Mouse (Mus musculus) neural tube, embryonic 13.5 days (tissue): Measurements from ENCODE around the gene Agr3. TPM values are rescaled to one million over a fixed set of nuclear protein-coding genes. Genes with fewer than 3 reads are reported as not detected.

ENCODE experiments used
- ATAC-seq: fragments of 200-750 bp; cut with Nextera tagmentation; 2 replicates; pipeline ENCODE4 v1.8.0; 2017; ENCODE audit warnings: low read depth, mild to moderate bottlenecking, moderate TSS enrichment, moderate library complexity
- H3K27ac ChIP-seq: fragments of 300-500 bp; sonication (generic); replicated peaks from 2 replicates; pipeline ENCODE4 v1.5.1; 2015; ENCODE audit warnings: moderate library complexity, mild to moderate bottlenecking, inconsistent platforms
- H3K27me3 ChIP-seq: fragments of 300-500 bp; sonication (generic); 2 replicates; pipeline ENCODE4 v1.6.1; 2015; ENCODE audit warnings: mild to moderate bottlenecking, inconsistent platforms
- H3K36me3 ChIP-seq: fragments of 300-500 bp; sonication (generic); 2 replicates; pipeline ENCODE4 v1.6.1; 2015; ENCODE audit warnings: mild to moderate bottlenecking, inconsistent platforms
- H3K4me1 ChIP-seq: fragments of 300-500 bp; sonication (generic); replicated peaks from 2 replicates; pipeline ENCODE4 v1.6.1; 2015; ENCODE audit warnings: inconsistent platforms
- H3K4me2 ChIP-seq: fragments of 300-500 bp; sonication (generic); 2 replicates; pipeline ENCODE4 v1.6.1; 2015; ENCODE audit warnings: inconsistent platforms, mild to moderate bottlenecking, moderate library complexity
- H3K4me3 ChIP-seq: fragments of 300-500 bp; sonication (generic); 2 replicates; pipeline ENCODE4 v1.5.1; 2015; ENCODE audit warnings: mild to moderate bottlenecking, inconsistent platforms
- H3K9ac ChIP-seq: fragments of 300-500 bp; sonication (generic); 2 replicates; pipeline ENCODE4 v1.6.1; 2015; ENCODE audit warnings: moderate library complexity, mild to moderate bottlenecking, inconsistent platforms
- H3K9me3 ChIP-seq: fragments of 300-500 bp; sonication (generic); 2 replicates; pipeline ENCODE4 v1.6.1; 2016; ENCODE audit warnings: inconsistent platforms
- WGBS: fragments of 180-500 bp; shearing (Covaris S2); methylation state at CpG from one replicate; pipeline ENCODE4 v1.1.7; 2015; 5-methylcytosine and 5-hydroxymethylcytosine counted together
- polyA plus RNA-seq: library from polyadenylated mRNA; unstranded; fragments of >200 nt; fragmentation: Nextera tagmentation; extraction: Ambion mirVana; gene quantifications from 2 replicates; pipeline ENCODE4 v1.2.1, GENCODE M21; 2015

Gene Agr3
- polyA plus RNA-seq, 1 experiment from 2014 or later = not detected

DNA sequence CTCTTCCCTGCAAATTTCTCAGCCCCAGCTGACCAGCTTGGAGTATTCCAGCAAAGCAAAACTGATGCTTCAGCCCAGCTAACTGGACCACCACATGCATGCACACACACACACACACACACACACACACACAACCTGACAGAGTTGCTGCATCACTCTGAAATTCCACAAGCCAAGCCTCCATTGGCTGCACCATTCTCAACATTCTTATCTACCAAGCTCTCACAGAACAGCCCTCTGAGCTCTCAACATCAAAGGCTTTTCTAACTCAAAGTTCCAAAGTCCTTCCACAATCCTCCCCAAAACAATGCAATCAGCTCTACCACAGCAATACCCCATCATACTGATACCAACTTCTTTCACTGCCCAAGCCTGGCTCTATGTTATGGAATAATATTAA, 7.4 kb downstream of the Agr3 start:
- no peak overlapping the region for H3K4me3 ChIP-seq
- no peak for ATAC-seq
- H3K27ac ChIP-seq = no peak overlapping the region
- H3K36me3 ChIP-seq = no peaks in the 10 kb centered on the region
- H3K4me2 ChIP-seq = no peak overlapping the region
- H3K27me3 ChIP-seq = no peaks in the 10 kb centered on the region
- no peaks in the 10 kb centered on the region for H3K4me1 ChIP-seq
- no peaks in the 10 kb centered on the region for H3K9me3 ChIP-seq
- H3K9ac ChIP-seq = no peak overlapping the region

DNA sequence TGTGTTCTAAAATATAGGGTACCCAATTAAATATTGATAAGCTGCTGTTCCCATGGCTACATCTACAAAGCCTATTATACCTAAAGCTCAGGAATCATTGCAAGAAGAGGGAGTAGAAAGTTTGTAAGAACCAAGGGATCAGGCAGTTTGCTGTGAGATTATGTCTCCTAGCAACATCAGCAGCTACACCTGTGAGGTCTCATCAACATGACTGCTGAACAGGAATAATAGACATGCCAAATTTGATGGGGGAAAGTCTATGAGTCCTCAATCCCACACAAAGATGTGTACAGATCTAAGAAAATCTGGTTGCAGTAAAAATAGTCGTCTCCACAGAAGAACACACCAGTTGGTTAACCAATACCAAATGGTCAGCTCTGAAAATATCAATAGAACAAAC, 26.3 kb downstream of the Agr3 start:
- Histone ChIP-seq H3K36me3 (no peaks in the 10 kb centered on the region), H3K9me3 (no peaks in the 10 kb centered on the region), H3K4me2 (no peak overlapping the region), H3K27me3 (no peaks in the 10 kb centered on the region), H3K9ac (no peak overlapping the region), H3K4me3 (no peak overlapping the region), H3K4me1 (no peaks in the 10 kb centered on the region), H3K27ac (no peak overlapping the region)
- 78% methylated on average over 1 of the region's 1 CpGs for WGBS
- ATAC-seq = no peak

DNA sequence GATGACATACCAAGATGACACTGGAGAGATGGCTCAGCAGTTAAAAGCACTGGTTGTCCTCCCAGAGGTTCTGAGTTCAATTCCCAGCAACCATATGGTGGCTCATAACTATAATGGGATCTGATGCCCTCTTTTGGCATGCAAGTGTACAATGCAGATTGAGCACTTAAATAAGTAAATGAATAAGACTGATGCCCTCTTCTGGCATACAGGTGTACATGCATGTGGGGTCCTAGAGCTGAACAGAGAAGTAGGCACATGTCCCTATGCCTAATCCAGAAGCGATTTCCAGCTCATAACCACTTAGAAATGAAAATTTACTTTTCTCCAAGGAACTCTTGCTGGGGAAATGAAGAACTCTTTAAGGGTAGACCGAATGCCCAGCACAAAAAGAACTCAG, 31.8 kb downstream of the Agr3 start:
- Histone ChIP-seq H3K36me3 (no peaks in the 10 kb centered on the region), H3K27me3 (no peaks in the 10 kb centered on the region), H3K4me3 (no peak overlapping the region), H3K9ac (no peak overlapping the region), H3K9me3 (no peaks in the 10 kb centered on the region), H3K27ac (no peak overlapping the region), H3K4me1 (no peaks in the 10 kb centered on the region), H3K4me2 (no peak overlapping the region)
- WGBS = 88% methylated on average over 2 of the region's 2 CpGs
- ATAC-seq = no peak

- no peaks in the 10 kb centered on the region for H3K4me1 ChIP-seq
- ATAC-seq = no peak
- no peaks in the 10 kb centered on the region for H3K27me3 ChIP-seq
- no peak overlapping the region for H3K9ac ChIP-seq
- no peaks in the 10 kb centered on the region for H3K36me3 ChIP-seq
- H3K9me3 ChIP-seq = no peaks in the 10 kb centered on the region
- H3K4me3 ChIP-seq = no peak overlapping the region
- WGBS = 54% methylated on average over 7 of the region's 7 CpGs
- H3K27ac ChIP-seq = no peak overlapping the region
- no peak overlapping the region for H3K4me2 ChIP-seq
These were observed 40.8 kb downstream of the Agr3 start for GRCm38 (mm10) chr12:35966098-35966767.

- H3K4me1 ChIP-seq = no peaks in the 10 kb centered on the region
- H3K36me3 ChIP-seq = no peaks in the 10 kb centered on the region
- no peaks in the 10 kb centered on the region for H3K27me3 ChIP-seq
- H3K4me3 ChIP-seq = no peak overlapping the region
- no peak overlapping the region for H3K27ac ChIP-seq
- ATAC-seq = no peak
- WGBS = 84% methylated on average over 7 of the region's 7 CpGs
- H3K9ac ChIP-seq = no peak overlapping the region
- H3K4me2 ChIP-seq = no peak overlapping the region
- no peaks in the 10 kb centered on the region for H3K9me3 ChIP-seq
These were observed 41.3 kb downstream of the Agr3 start for GRCm38 (mm10) chr12:35966768-35967141.

GRCm38 (mm10) chr12:35975898-35976297, 50.5 kb downstream of the Agr3 start:
- no peaks in the 10 kb centered on the region for H3K36me3 ChIP-seq
- H3K4me2 ChIP-seq = no peak overlapping the region
- no peak overlapping the region for H3K27ac ChIP-seq
- 89% methylated on average over 3 of the region's 3 CpGs for WGBS
- no peak for ATAC-seq
- no peak overlapping the region for H3K4me3 ChIP-seq
- H3K9me3 ChIP-seq = no peaks in the 10 kb centered on the region
- no peak overlapping the region for H3K9ac ChIP-seq
- H3K4me1 ChIP-seq = peaks cover 7% of the 10 kb centered on the region
- no peaks in the 10 kb centered on the region for H3K27me3 ChIP-seq

- H3K27me3 ChIP-seq = no peaks in the 10 kb centered on the region
- no peak overlapping the region for H3K4me3 ChIP-seq
- ATAC-seq = peak; percentile 57; the same call in 1 of the 2 replicates
- H3K9ac ChIP-seq = no peak overlapping the region
- peak overlapping the region; percentile 54; the same call in 1 of the 2 replicates for H3K27ac ChIP-seq
- WGBS = 31% methylated on average over 6 of the region's 6 CpGs
- H3K9me3 ChIP-seq = no peaks in the 10 kb centered on the region
- H3K36me3 ChIP-seq = no peaks in the 10 kb centered on the region
- no peak overlapping the region for H3K4me2 ChIP-seq
- peaks cover 15% of the 10 kb centered on the region for H3K4me1 ChIP-seq
These were observed 52.3 kb downstream of the Agr3 start for GRCm38 (mm10) chr12:35977633-35978246.

- WGBS = 88% methylated on average over 5 of the region's 5 CpGs
- Histone ChIP-seq H3K9ac (no peak overlapping the region), H3K4me2 (no peak overlapping the region), H3K9me3 (no peaks in the 10 kb centered on the region), H3K4me1 (peaks cover 15% of the 10 kb centered on the region), H3K27ac (no peak overlapping the region), H3K27me3 (no peaks in the 10 kb centered on the region), H3K4me3 (no peak overlapping the region), H3K36me3 (no peaks in the 10 kb centered on the region)
- no peak for ATAC-seq
These were observed 54.2 kb downstream of the Agr3 start for GRCm38 (mm10) chr12:35979625-35980024.

- Histone ChIP-seq H3K27ac (peak overlapping the region; percentile 46), H3K4me1 (peaks cover 15% of the 10 kb centered on the region), H3K27me3 (no peaks in the 10 kb centered on the region), H3K4me2 (no peak overlapping the region), H3K4me3 (no peak overlapping the region), H3K9me3 (no peaks in the 10 kb centered on the region), H3K9ac (no peak overlapping the region), H3K36me3 (no peaks in the 10 kb centered on the region)
- ATAC-seq = peak; percentile 90
- 40% methylated on average over 6 of the region's 6 CpGs for WGBS
These were observed 56.4 kb downstream of the Agr3 start for GRCm38 (mm10) chr12:35981732-35982360.

- no peaks in the 10 kb centered on the region for H3K27me3 ChIP-seq
- H3K4me1 ChIP-seq = peaks cover 8% of the 10 kb centered on the region
- H3K9me3 ChIP-seq = no peaks in the 10 kb centered on the region
- no peak overlapping the region for H3K4me2 ChIP-seq
- no peak for ATAC-seq
- H3K27ac ChIP-seq = no peak overlapping the region
- H3K4me3 ChIP-seq = no peak overlapping the region
- WGBS = 96% methylated on average over 9 of the region's 9 CpGs
- no peak overlapping the region for H3K9ac ChIP-seq
- no peaks in the 10 kb centered on the region for H3K36me3 ChIP-seq
These were observed 58.1 kb downstream of the Agr3 start for GRCm38 (mm10) chr12:35983472-35983871.

GRCm38 (mm10) chr12:35984743-35985142, 59.3 kb downstream of the Agr3 start:
- Histone ChIP-seq H3K4me3 (no peak overlapping the region), H3K9me3 (no peaks in the 10 kb centered on the region), H3K27ac (no peak overlapping the region), H3K4me2 (no peak overlapping the region), H3K36me3 (no peaks in the 10 kb centered on the region), H3K27me3 (no peaks in the 10 kb centered on the region), H3K4me1 (peaks cover 8% of the 10 kb centered on the region), H3K9ac (no peak overlapping the region)
- WGBS = 88% methylated on average over 5 of the region's 5 CpGs
- no peak for ATAC-seq

DNA sequence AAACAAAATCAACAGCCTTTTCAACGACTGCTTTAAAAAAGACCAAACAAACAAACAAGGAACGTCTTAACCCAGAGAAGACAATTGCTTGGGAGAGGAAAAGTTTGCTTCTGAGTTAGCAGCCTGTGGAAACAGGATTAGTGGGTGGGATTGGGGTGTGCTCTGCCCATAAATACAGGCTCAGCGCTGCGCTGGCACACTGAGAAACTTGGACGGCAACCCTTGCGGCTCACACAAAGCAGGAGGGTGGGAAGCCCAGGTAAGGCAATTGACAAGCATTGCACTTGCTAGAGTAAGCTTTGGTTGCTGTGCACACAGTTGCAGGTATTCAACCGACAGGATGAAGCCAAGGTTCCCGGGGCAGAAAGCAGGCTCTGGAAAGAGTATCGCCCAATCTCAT, 67.3 kb downstream of the Agr3 start, which contains the start of gene Agr2:
Agr2 (plus strand) TSS at position 197 of the 400 bp plus-strand sequence.
- Histone ChIP-seq H3K4me1 (peaks cover 22% of the 10 kb centered on the region), H3K36me3 (no peaks in the 10 kb centered on the region), H3K27ac (peak within 1 kb of the TSS; percentile 54), H3K9ac (no peak within 1 kb of the TSS), H3K4me3 (no peak within 1 kb of the TSS), H3K27me3 (no peaks in the 10 kb centered on the region), H3K9me3 (no peaks in the 10 kb centered on the region), H3K4me2 (no peak within 1 kb of the TSS)
- ATAC-seq = no peak
- WGBS = 77% methylated on average over 9 of the region's 9 CpGs
